Mouse (Mus musculus) Patski (cell line): ENCODE measurements around the gene Dffa. TPM values are rescaled to one million over a fixed set of nuclear protein-coding genes. Genes with fewer than 3 reads are reported as not detected.

Experiments
- ATAC-seq: fragments of 100-300 bp; one replicate; pipeline ENCODE4 v1.8.0; 2021
- CTCF ChIA-PET: fragments of 350-600 bp; sonication (Branson Sonifier 250); formaldehyde crosslinking; loops from one replicate; lab custom pipeline; 2022; ENCODE audit warnings: inconsistent platforms; lab: Charles Lee
- POLR2A ChIA-PET: fragments of 350-600 bp; sonication (Branson Sonifier 250); formaldehyde crosslinking; loops from one replicate; lab custom pipeline; 2022; ENCODE audit warnings: antibody characterized with exemption, inconsistent platforms; lab: Charles Lee
- DNase-seq: peaks from one replicate; pipeline ENCODE4 v3.0.0-alpha.2; 2011; ENCODE audit warnings: low read depth, low spot score
- H3K27me3 ChIP-seq: fragments of 371-371 bp; one replicate; pipeline ENCODE4 v1.5.1; 2021
- CTCF ChIP-seq: fragments of 100-300 bp; IDR thresholded peaks from one replicate; pipeline ENCODE4 v1.5.1; 2021
- in situ Hi-C: fragments of 300-500 bp; cut with MboI; formaldehyde crosslinking; loops from 3 replicates; pipeline ENCODE4 v1.11.1; 2018; ENCODE audit warnings: low pct_unique_long_range_greater_than_20kb, mixed read lengths
- polyA plus RNA-seq: library from polyadenylated mRNA; unstranded; gene quantifications from one replicate; pipeline ENCODE4 v1.2.3, GENCODE M21; 2021

The Dffa gene
- polyA plus RNA-seq, 1 experiment from 2014 or later = 16.3 TPM

- in situ Hi-C loops = loop anchor here (10.0 kb wide), 1 partner anchor 359 kb away; no protein-coding TSS in a partner anchor
- POLR2A ChIA-PET = interaction anchor here (1.0 kb wide), 1 partner anchor 14 kb away, joined by 3 read pairs; no protein-coding TSS in a partner anchor
- DNase-seq (no peak), ATAC-seq (no peak)
- TF ChIP-seq CTCF = no peak
- H3K27me3 ChIP-seq = no peaks in the 10 kb centered on the region
- CTCF ChIA-PET = interaction anchor here (1.0 kb wide), 1 partner anchor 11 kb away, joined by 3 read pairs; no protein-coding TSS in a partner anchor
Observed at GRCm38 (mm10) chr4:149064061-149064854, 39.7 kb upstream of the Dffa start.

DNA sequence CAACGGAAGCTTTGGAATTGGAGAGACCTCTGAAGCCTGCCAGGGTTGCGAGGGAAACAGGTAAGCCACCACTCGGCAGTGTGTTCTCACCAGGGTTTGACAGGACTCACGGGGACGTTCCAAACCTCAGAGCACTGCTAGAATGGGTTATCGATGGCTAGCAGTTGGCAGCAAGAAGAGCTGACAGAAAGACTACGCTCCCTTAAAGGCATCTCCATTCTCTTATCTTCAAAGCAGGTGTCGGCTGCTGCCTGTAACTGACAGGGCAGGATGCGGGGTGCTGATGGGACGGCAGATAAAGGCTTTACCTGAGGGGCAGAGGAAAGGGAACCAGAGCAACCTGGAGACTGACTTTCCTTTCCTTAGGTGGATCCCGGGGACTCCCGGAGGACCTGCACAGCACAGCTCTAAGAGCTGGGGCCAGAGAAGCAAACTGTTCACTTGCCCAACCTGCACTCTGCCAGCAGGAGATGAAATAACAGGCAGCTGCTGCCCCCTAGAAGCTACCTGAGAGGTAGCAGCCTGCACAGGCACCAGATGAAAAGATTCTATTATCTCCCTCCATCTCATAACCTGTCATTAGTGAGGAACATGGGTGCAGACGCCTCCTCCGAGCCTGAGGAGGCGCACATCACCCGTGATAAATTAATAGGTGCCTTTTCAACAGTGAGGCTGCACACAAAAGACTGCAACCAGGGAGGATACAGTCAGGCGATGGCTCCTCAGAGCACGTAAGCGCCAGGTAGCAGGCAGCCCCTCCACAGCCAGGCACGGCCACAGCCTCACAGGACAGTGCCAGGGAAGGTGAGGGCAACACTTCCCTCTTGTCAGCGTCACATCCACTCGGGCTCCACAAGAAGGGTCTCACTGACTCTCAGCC lies 37.0 kb upstream of the Dffa start:
- DNase-seq (no peak), ATAC-seq (no peak)
- no peak for TF ChIP-seq CTCF
- in situ Hi-C loops = loop anchor here (5.0 to 10.0 kb wide), 2 partner anchors 320 to 362 kb away; no protein-coding TSS in a partner anchor
- ChIA-PET CTCF (interaction anchor here (1.5 to 1.7 kb wide), 2 partner anchors 17 to 255 kb away, joined by 4 read pairs; no protein-coding TSS in a partner anchor), POLR2A (interaction anchor here (0.8 kb wide), 1 partner anchor 8 kb away, joined by 4 read pairs; no protein-coding TSS in a partner anchor)
- no peaks in the 10 kb centered on the region for H3K27me3 ChIP-seq

DNA sequence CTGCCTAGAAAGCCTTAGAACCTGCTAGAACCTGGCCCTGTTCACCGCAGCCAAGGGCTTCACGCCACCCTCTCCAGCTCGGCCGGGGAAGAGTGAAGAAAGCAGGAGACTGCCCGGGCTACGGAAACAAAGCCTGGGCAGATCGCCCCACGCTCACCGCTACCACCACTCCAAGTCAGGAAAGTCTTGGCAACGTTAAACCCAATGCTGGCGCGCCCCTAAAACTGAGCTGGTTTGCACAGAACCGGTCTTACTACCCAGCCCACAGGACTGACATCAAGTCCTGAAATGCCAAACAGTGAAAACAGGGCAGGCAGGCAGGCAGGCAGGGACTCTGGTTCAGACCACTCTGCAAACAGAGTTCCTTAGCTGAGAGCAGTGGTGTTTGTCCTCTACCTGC lies 28.9 kb upstream of the Dffa start:
- CTCF ChIA-PET = interaction anchor here (1.0 to 2.5 kb wide), 4 partner anchors 11 to 371 kb away, joined by 3 to 6 read pairs (median 4); no protein-coding TSS in a partner anchor
- POLR2A ChIA-PET = interaction anchor here (1.2 kb wide), 1 partner anchor 8 kb away, joined by 4 read pairs; no protein-coding TSS in a partner anchor
- in situ Hi-C loops = loop anchor here (5.0 kb wide), 1 partner anchor 62 kb away; the partner anchor contains the start of gene Cenps
- TF ChIP-seq CTCF = no peak
- H3K27me3 ChIP-seq = no peaks in the 10 kb centered on the region
- no peak for ATAC-seq
- no peak for DNase-seq

DNA sequence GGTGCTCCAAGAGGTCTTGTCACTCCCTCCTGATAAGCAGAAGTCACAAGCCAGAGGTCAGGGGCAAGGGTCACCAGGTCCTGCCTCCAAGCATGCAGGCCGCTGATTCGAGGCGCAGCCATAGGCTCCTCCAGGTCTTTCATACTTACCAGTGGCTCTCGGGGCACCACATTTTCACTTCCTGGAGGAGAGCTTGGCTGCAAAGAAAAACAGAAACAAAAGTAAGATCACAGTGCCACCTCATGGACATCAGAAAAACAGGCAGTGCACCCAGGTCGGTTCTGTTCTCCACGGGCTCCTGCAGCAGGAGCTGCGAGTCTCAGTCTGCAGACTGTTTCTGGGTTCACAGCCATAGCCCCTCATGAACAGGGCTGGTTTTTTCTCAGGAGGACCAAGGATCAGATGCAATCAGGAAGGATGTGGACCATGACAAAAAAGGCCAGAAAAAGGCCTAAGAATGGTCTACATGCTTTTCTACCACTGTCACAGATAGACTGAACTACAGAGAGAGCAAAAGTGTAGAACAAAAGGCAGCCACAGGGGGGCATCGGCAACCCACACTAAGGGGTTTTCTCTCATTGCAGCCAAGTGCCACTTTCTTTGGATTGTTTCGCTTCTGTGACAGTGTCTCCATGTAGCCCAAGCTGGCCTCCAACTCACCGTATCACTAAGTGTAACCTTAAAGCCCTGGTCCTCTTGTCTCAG lies 27.9 kb upstream of the Dffa start:
- H3K27me3 ChIP-seq = no peaks in the 10 kb centered on the region
- in situ Hi-C loops = loop anchor here (5.0 kb wide), 1 partner anchor 61 kb away; the partner anchor contains the start of gene Cenps
- DNase-seq (no peak), ATAC-seq (peak; percentile 81)
- CTCF ChIA-PET = interaction anchor here (0.6 to 3.1 kb wide), 11 partner anchors 9 to 394 kb away, joined by 3 to 8 read pairs (median 4); partner anchors contain the start of gene Cenps
- peak; percentile 80 for TF ChIP-seq CTCF
- POLR2A ChIA-PET = interaction anchor here (0.6 to 1.1 kb wide), 4 partner anchors 15 to 373 kb away, joined by 3 read pairs; partner anchors contain the start of gene Dffa

DNA sequence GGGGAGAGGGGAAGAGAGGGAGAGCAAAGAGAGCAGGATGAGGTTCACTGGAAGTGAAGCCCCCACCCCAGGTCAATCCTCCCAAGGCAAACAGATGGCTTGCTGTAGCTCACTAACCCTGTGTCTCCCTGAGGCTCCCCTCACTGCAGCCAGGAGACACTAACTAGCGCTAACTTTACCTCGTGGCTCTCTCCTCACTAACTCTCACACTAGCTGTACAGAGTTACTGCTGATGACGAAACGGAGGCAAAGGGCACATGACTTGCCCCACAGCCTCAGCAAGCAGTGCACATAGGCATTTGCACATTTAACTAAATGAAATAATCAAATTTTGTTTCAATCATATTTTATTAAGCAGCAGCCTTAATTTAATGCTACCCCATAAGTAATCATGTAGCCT lies 25.7 kb upstream of the Dffa start:
- DNase-seq = no peak
- CTCF ChIA-PET = interaction anchor here (0.8 to 3.1 kb wide), 4 partner anchors 31 to 374 kb away, joined by 3 to 9 read pairs (median 6); partner anchors contain the start of gene Cenps
- ATAC-seq = no peak
- POLR2A ChIA-PET = no interaction called here
- TF ChIP-seq CTCF = no peak
- no peaks in the 10 kb centered on the region for H3K27me3 ChIP-seq
- in situ Hi-C loops = loop anchor here (5.0 kb wide), 1 partner anchor 59 kb away; the partner anchor contains the start of gene Cenps

DNA sequence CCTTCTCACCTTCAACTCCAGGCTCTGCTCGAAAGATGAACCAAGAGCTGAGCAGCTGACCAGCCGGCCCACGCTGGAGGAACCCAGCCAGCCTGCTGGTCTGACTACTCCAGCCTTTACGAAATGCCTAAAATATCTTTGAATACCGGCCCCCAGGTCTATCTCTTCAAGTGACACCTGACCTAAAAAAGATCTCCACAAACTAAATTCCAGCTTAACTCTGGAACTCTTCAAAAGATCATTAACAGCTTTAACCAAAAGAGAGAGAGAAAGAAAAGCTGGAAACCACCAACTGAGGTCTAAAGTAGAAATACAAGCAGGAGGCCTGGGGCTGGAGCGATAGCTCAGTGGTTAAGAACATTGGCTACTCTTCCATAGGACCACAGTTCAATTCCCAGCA lies 24.3 kb upstream of the Dffa start:
- no peak for DNase-seq
- POLR2A ChIA-PET = interaction anchor here (0.6 kb wide), 1 partner anchor 396 kb away, joined by 5 read pairs; no protein-coding TSS in a partner anchor
- in situ Hi-C loops = loop anchor here (5.0 kb wide), 1 partner anchor 58 kb away; the partner anchor contains the start of gene Cenps
- TF ChIP-seq CTCF = no peak
- no peak for ATAC-seq
- CTCF ChIA-PET = interaction anchor here (1.2 to 1.8 kb wide), 2 partner anchors 10 to 197 kb away, joined by 3 to 7 read pairs; no protein-coding TSS in a partner anchor
- no peaks in the 10 kb centered on the region for H3K27me3 ChIP-seq

DNA sequence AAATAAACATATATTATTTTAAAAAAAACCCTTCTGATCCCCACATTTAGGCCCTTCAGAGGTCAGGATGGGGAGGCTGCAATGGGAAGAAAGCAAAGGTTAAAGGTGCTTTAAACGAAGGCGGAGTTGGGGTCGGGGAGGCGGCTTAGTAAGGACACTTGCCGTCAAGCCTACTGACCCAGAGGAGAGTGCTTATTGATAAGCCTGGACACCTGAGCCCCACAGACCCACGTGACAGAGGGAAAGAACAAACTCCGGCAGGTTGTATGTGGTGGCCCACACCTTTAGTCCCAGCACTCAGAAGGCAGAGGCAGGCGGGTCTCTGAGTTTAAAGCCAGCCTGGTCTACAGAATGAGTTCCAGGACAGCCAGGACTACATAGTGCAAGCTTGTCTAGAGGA lies 23.8 kb upstream of the Dffa start:
- POLR2A ChIA-PET = no interaction called here
- CTCF ChIA-PET = interaction anchor here (1.2 to 1.8 kb wide), 2 partner anchors 10 to 198 kb away, joined by 3 to 7 read pairs; no protein-coding TSS in a partner anchor
- ATAC-seq = no peak
- no peaks in the 10 kb centered on the region for H3K27me3 ChIP-seq
- no peak for TF ChIP-seq CTCF
- in situ Hi-C loops = no loop called here
- DNase-seq = no peak

GRCm38 (mm10) chr4:149081528-149081927 lies 22.4 kb upstream of the Dffa start:
- ATAC-seq = no peak
- in situ Hi-C loops = no loop called here
- DNase-seq = no peak
- no peak for TF ChIP-seq CTCF
- POLR2A ChIA-PET = no interaction called here
- CTCF ChIA-PET = interaction anchor here (1.2 kb wide), 1 partner anchor 63 kb away, joined by 4 read pairs; no protein-coding TSS in a partner anchor
- no peaks in the 10 kb centered on the region for H3K27me3 ChIP-seq

GRCm38 (mm10) chr4:149085381-149085780 lies 18.6 kb upstream of the Dffa start:
- no peaks in the 10 kb centered on the region for H3K27me3 ChIP-seq
- no peak for TF ChIP-seq CTCF
- in situ Hi-C loops = no loop called here
- POLR2A ChIA-PET = interaction anchor here (0.6 kb wide), 1 partner anchor 20 kb away, joined by 4 read pairs; no protein-coding TSS in a partner anchor
- ATAC-seq (no peak), DNase-seq (no peak)
- CTCF ChIA-PET = interaction anchor here (1.5 kb wide), 1 partner anchor 9 kb away, joined by 3 read pairs; no protein-coding TSS in a partner anchor
